Mouse (Mus musculus): ENCODE measurements at regions not wholly inside any gene's neighbourhood (a gene's known extent, or its start where the extent isn't known, plus 50 kb on each side); places are given as distances from the start of the nearest gene placed in this dataset.

- TF ChIP-seq GATA1 (IDR thresholded peaks at IDR 0.05; ENCODE audit: borderline replicate concordance, low read length) (no peak), FLI1 (IDR thresholded peaks at IDR 0.05; ENCODE audit: low read length) (no peak)
Measured at GRCm38 (mm10) chr5:12297331-12297730, 85.9 kb upstream of the Sema3d start.

All from megakaryocyte, embryonic 14.5 days (primary cell).